Mouse (Mus musculus): ENCODE results near the gene Sap25. TPM values are rescaled to one million over a fixed set of nuclear protein-coding genes. Genes with fewer than 3 reads are reported as not detected.

The Sap25 gene
- polyA plus RNA-seq (2012; rRNA removed): 12.0 and 14.2 TPM in 2 replicates

GRCm38 (mm10) chr5:137641054-137641453 is at the start of gene Sap25:
Gene Sap25 (plus strand): TSS chr5:137641334.

GRCm38 (mm10) chr5:137600619-137601364 is 40.3 kb upstream of the Sap25 start, which contains the start of gene Mospd3:
Gene Mospd3 (minus strand): TSS chr5:137601058.

DNA sequence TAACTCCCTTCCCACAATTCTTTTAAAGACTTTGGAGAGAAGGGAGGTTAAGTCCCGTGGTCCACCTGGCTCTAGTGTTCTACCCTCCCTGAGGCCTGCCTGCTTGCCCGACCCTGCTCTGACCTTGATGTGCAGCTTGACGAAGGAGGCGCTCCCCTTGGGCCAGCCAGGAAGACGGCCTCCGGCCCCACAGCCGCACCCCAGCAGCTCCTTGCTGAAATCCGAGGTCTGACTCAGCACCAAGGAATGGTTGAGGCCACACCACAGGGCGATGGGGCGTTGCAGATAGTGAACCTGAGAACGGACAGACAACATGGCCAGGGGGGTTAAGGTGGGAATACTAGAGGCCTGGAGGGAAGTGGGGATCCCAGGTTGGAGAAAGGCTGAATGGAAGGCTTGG is 27.6 kb upstream of the Sap25 start, which contains the start of gene Pcolce:
TSS of gene Pcolce (minus strand) at position 235 of the 400 bp plus-strand sequence.

DNA sequence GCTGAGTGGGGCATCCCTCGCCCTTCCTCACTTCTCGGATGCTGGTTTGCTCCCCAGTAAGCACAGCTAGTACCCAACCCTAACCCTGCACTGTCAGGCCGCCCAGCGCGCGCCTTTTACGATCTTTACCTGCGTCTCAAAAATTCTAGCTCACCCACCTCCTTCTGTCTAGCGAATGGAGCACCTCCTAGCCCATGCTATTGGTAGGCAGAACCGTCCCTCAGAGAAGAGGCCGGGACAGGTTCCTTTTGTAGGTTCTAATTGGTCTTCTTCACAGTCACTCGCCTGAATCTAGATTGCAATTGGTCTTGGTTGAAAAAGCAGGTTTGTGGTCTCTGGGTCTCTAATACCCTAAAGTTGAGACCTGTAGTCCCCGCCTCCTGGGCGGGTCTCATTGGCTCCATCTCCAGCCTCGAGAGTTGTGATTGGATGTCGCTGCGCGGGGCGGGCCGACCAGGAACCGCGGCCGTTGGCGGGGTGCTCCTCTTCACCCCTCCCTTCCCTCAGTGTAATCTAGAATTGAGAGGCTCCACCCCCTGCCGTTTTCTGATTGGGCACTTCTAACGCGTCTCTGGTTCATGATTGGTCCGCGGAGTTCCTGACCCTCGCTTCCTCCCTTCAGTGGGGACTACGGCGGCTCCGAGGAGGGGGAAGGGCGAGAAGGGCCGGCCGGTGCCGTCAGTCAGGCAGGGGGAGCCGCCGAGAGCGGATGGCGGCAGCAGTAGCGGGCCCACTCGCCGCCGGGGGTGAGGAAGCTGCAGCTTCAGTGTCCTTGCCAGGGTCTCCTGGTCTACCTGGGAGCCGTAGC is 12.4 kb upstream of the Sap25 start, which contains the start of the genes Fbxo24, Lrch4 and Gm20605:
TSS of gene Fbxo24 (minus strand) at position 505 of the 808 bp plus-strand sequence.
TSS of gene Lrch4 (plus strand) at position 624 of the 808 bp plus-strand sequence.
TSS of gene Gm20605 (plus strand) at position 678 of the 808 bp plus-strand sequence.

DNA sequence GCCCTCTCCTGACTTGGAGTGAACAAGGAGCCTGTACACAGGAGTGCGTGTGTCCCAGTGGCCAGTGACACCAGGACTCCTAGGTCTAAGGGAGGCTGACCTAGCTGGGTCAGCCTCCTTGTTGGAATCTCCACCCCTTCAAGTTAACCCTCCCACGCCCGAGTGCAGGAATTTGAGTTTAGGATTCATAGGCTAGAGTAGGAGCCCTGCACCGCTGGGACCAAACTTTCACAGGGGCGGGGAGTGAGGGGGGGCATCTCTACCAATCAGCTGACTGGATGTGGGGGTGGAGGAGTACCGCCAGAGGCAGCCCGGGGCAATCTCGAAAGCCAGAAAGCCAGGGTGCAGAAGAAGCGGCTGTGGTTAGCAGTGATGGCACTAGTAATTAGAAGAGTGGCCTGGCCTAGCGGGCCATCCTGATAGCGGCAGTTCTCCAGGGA is 4.5 kb downstream of the Sap25 start, which contains the start of gene Irs3:
TSS of gene Irs3 (minus strand) at position 63 of the 440 bp plus-strand sequence.

DNA sequence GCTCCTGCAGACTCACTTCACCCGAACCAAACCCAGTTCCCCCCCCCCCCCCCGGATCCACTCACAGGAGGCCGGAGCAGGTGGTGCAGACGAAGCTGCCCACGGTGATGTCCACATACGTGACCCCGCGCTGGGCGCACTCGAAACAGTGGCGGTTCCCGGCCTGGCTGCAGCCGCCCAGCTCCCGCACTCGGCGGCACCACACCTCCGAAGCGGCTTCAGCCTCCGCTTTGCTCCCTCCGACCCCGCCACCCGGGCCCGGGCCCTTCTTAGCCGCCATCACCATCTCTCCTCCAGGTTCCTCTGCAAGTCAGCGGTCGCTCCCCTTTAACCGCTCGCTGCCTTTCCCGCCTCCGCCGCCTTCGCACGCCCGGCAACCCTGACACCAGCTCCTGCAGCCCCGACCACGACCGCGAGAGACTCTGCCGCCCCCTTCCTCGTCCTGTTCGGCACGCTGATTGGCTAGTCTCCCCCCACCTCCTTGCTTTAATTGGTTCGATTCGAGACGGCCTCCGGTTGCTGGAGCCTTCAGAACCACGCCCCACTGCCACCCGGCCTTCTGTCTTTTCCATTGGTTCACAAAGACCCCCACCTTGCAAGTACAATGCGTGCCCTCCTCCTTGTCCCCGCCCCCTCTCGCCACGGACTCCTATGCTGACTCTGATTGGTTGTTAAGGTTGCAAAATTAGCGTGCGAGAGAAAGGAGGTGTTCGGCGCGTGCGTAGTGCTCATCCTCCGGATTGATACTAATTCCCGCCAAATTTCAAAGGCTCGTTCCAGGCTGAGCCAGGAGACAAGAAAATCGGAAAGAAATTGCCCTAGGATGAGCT is 43.4 kb downstream of the Sap25 start, which contains the start of gene Agfg2:
TSS of gene Agfg2 (minus strand) at position 433 of the 830 bp plus-strand sequence.

Other genes starting within 250 kb of the Sap25 start
- 0.14 and 0.20 TPM in 2 replicates for gene Zan, start 164.3 kb upstream of the Sap25 start, polyA plus RNA-seq (2012; rRNA removed)
- gene Pop7, start 138.8 kb upstream of the Sap25 start, polyA plus RNA-seq (2012; rRNA removed): 20.0 and 23.2 TPM in 2 replicates
- gene Gigyf1, start 122.8 kb upstream of the Sap25 start, polyA plus RNA-seq (2012; rRNA removed): 5.6 and 5.7 TPM in 2 replicates
- gene Epo, start 108.1 kb upstream of the Sap25 start, polyA plus RNA-seq (2012; rRNA removed): 0.26 and 0.44 TPM in 2 replicates
- 173 and 208 TPM in 2 replicates for gene Gnb2, start 107.8 kb upstream of the Sap25 start, polyA plus RNA-seq (2012; rRNA removed)
- 0.03 TPM in 1 of 2 replicates, not detected in the other for gene Actl6b, start 87.8 kb upstream of the Sap25 start, polyA plus RNA-seq (2012; rRNA removed)
- 35.1 and 42.1 TPM in 2 replicates for gene Tfr2, start 71.5 kb upstream of the Sap25 start, polyA plus RNA-seq (2012; rRNA removed)
- 26.8 and 31.0 TPM in 2 replicates for gene Mospd3, start 40.3 kb upstream of the Sap25 start, polyA plus RNA-seq (2012; rRNA removed)
- gene Pcolce, start 27.6 kb upstream of the Sap25 start, polyA plus RNA-seq (2012; rRNA removed): 10.6 and 11.9 TPM in 2 replicates
- 0.01 and 0.02 TPM in 2 replicates for gene Fbxo24, start 12.3 kb upstream of the Sap25 start, polyA plus RNA-seq (2012; rRNA removed)
- 10.5 and 14.1 TPM in 2 replicates for gene Lrch4, start 12.2 kb upstream of the Sap25 start, polyA plus RNA-seq (2012; rRNA removed)
- 5.4 and 5.8 TPM in 2 replicates for gene Gm20605, start 12.2 kb upstream of the Sap25 start, polyA plus RNA-seq (2012; rRNA removed)
- gene Irs3, start 4.4 kb downstream of the Sap25 start, polyA plus RNA-seq (2012; rRNA removed): 0.01 TPM in 1 of 2 replicates, not detected in the other
- 18.0 and 21.6 TPM in 2 replicates for gene Agfg2, start 43.4 kb downstream of the Sap25 start, polyA plus RNA-seq (2012; rRNA removed)
- 0.68 and 0.90 TPM in 2 replicates for gene Nyap1, start 100.3 kb downstream of the Sap25 start, polyA plus RNA-seq (2012; rRNA removed)
- gene Tsc22d4, start 104.4 kb downstream of the Sap25 start, polyA plus RNA-seq (2012; rRNA removed): 17.5 and 22.9 TPM in 2 replicates
- gene Ppp1r35, start 137.5 kb downstream of the Sap25 start, polyA plus RNA-seq (2012; rRNA removed): 19.0 and 23.1 TPM in 2 replicates
- gene Mepce, start 146.3 kb downstream of the Sap25 start, polyA plus RNA-seq (2012; rRNA removed): 12.9 and 13.7 TPM in 2 replicates
- gene Zcwpw1, start 146.5 kb downstream of the Sap25 start, polyA plus RNA-seq (2012; rRNA removed): 3.0 and 3.4 TPM in 2 replicates
- gene Pilra, start 194.9 kb downstream of the Sap25 start, polyA plus RNA-seq (2012; rRNA removed): 1.1 and 1.7 TPM in 2 replicates
- 2.3 and 3.3 TPM in 2 replicates for gene Pilrb1, start 216.8 kb downstream of the Sap25 start, polyA plus RNA-seq (2012; rRNA removed)
- 1.2 and 2.3 TPM in 2 replicates for gene Pilrb2, start 230.5 kb downstream of the Sap25 start, polyA plus RNA-seq (2012; rRNA removed)

All from liver, embryonic 14 days (tissue).